8 mouse cellular contexts compared by ENCODE assay signal in the genomic region with DNA sequence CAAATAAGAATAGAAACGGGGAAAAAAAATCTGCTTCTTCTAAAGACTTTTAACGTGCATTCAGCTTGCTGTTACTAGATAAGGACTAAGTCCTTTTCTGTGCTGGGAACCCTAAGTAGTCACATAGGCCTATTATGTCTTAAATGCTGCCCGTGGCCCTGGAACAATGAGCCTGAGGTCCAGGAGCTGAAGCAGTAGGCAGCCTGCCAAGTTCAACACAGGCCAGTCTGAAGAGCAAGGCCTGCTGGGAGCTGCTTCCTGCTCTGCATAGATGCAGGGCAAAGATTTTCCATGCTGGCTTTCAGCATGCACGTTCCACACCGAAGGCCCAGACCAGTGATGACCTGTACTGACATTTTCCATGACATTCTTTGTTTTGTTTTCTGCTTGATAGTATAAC.
DNase-seq lines count a peak whose midpoint lies in the region; ATAC-seq lines count a peak whose summit lies in the region.

No protein-coding gene starts in this region.

- no peaks in the 10 kb centered on the region for H3K4me1 ChIP-seq in hindbrain, embryonic 11.5 days (replicated peaks; ENCODE audit: control insufficient read depth, insufficient read depth, low read length)
- H3K4me1 ChIP-seq in lung, embryonic 15.5 days, result peaks cover 11% of the 10 kb centered on the region

- no peak overlapping the region for H3K4me2 ChIP-seq in hindbrain, embryonic 11.5 days (replicated peaks; ENCODE audit: low read depth, low read length)
- H3K4me2 ChIP-seq in lung, embryonic 15.5 days, result no peak overlapping the region

- ATAC-seq in hindbrain, embryonic 11.5 days (ENCODE audit: low FRiP score), result peak; percentile 76
- ATAC-seq in lung, embryonic 15.5 days (ENCODE audit: borderline replicate concordance, extremely low read depth, low FRiP score, low TSS enrichment), result peak; percentile 90

- H3K36me3 ChIP-seq in hindbrain, embryonic 11.5 days (ENCODE audit: control insufficient read depth, insufficient read depth, low read length), result no peaks in the 10 kb centered on the region
- H3K36me3 ChIP-seq in lung, embryonic 15.5 days, result no peaks in the 10 kb centered on the region

- peak; percentile 21 for DNase-seq in ZHBTc4 (ENCODE audit: low read depth, low spot score)
- peak; percentile 63 to 65 for DNase-seq in cerebellum, postnatal 36 days
- DNase-seq in frontal cortex, postnatal 36 days (ENCODE audit: low spot score in 2 of 2), result peak; percentile 17 to 42
- DNase-seq in hindbrain, embryonic 11.5 days (ENCODE audit: low spot score), result peak; percentile 53
- peak; percentile 12 for DNase-seq in layer of hippocampus, adult 9-10 months (ENCODE audit: low spot score)
- peak; percentile 87 for DNase-seq in retina, postnatal 1 day
- no peak for DNase-seq in T-cell, adult 2 months (ENCODE audit: low spot score)

- H3K9me3 ChIP-seq in hindbrain, embryonic 11.5 days (ENCODE audit: control insufficient read depth, low read length), result no peaks in the 10 kb centered on the region
- H3K9me3 ChIP-seq in lung, embryonic 15.5 days, result no peaks in the 10 kb centered on the region

- WGBS in hindbrain, embryonic 11.5 days, result 30% methylated on average over 5 of the region's 5 CpGs
- 4% methylated on average over 5 of the region's 5 CpGs for WGBS in lung, embryonic 15.5 days

- H3K9ac ChIP-seq in hindbrain, embryonic 11.5 days (ENCODE audit: low read depth, low read length), result no peak overlapping the region
- H3K9ac ChIP-seq in lung, embryonic 15.5 days, result no peak overlapping the region

- H3K4me3 ChIP-seq in hindbrain, embryonic 11.5 days (ENCODE audit: low read depth, low read length), result no peak overlapping the region
- H3K4me3 ChIP-seq in lung, embryonic 15.5 days, result no peak overlapping the region

- no peaks in the 10 kb centered on the region for H3K27me3 ChIP-seq in hindbrain, embryonic 11.5 days (ENCODE audit: control insufficient read depth, insufficient read depth, low read length)
- no peaks in the 10 kb centered on the region for H3K27me3 ChIP-seq in lung, embryonic 15.5 days

- peak overlapping the region; percentile 65; the same call in 1 of the 2 replicates for H3K27ac ChIP-seq in hindbrain, embryonic 11.5 days (ENCODE audit: low read depth, low read length)
- H3K27ac ChIP-seq in lung, embryonic 15.5 days, result peak overlapping the region; percentile 66
